Mouse (Mus musculus): ENCODE measurements at regions not wholly inside any gene's neighbourhood (a gene's known extent, or its start where the extent isn't known, plus 50 kb on each side); places are given as distances from the start of the nearest gene placed in this dataset.

DNA sequence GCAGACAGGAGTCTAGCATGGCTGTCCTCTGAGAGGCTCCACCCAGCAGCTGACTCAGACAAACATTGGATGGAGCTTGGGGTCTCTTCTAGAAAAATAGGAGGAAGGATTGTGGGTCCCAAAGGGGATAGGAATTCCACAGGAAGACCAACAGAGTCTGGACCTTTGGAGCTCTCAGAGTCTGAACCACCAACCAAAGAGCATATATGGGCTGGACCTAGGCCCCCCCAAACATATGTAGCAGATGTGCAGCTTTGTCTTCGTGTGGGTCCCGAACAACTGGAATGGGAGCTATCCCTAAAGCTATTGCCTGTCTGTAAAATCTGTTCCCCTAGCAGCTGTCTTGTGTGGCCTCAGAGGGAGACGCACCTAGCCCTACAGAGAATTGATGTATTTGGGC, 50.1 kb upstream of the Cpm start:
- Histone ChIP-seq H3K36me3 (replicated peaks in 1 of 2; ENCODE audit: control insufficient read depth in 1 of 2, insufficient read depth in 1 of 2, low read length in 1 of 2) (no peaks in the 10 kb centered on the region), H3K9me3 (replicated peaks; ENCODE audit: low read length) (no peaks in the 10 kb centered on the region), H3K9ac (ENCODE audit: insufficient read depth, low read depth) (no peak overlapping the region), H3K27ac (ENCODE audit: insufficient read depth, low read depth) (no peak overlapping the region), H3K27me3 (replicated peaks) (no peaks in the 10 kb centered on the region), H3K4me3 (replicated peaks in 1 of 3; ENCODE audit: low read depth in 2 of 3, low read length in 2 of 3, poor library complexity in 1 of 3) (no peak overlapping the region), H3K4me1 (ENCODE audit: control insufficient read depth in 1 of 2, insufficient read depth in 2 of 2) (0 out of 4 replicates have a peak, but pooled peaks cover 0 to 4% of the 10 kb centered on the region in 2 experiments), H3K79me2 (replicated peaks; ENCODE audit: control insufficient read depth, extremely low read depth, insufficient read depth, poor library complexity, severe bottlenecking) (no peaks in the 10 kb centered on the region), H3K4me2 (ENCODE audit: insufficient read depth, low read depth, poor library complexity, severe bottlenecking) (no peak overlapping the region)
- no peak for DNase-seq (ENCODE audit: extremely low read depth)
- dilution Hi-C loops (cut with MboI; ENCODE audit: extremely low pct_ligation_motif_present, extremely low pct_unique_long_range_greater_than_20kb, low sequenced_read_pairs): no loop called here
- in situ Hi-C loops (cut with MboI; ENCODE audit: low pct_ligation_motif_present, low pct_unique_long_range_greater_than_20kb, low sequenced_read_pairs): no loop called here
- no peak for TF ChIP-seq MYC (IDR thresholded peaks at IDR 0.05; ENCODE audit: low read depth, low read length)
- TF ChIP-seq JUN (IDR thresholded peaks at IDR 0.05; ENCODE audit: insufficient read depth, low read depth, low read length): no peak
- TF ChIP-seq GABPA (IDR thresholded peaks at IDR 0.05; ENCODE audit: insufficient replicate concordance, low read depth, low read length): no peak
- TF ChIP-seq ZKSCAN1 (IDR thresholded peaks at IDR 0.05; ENCODE audit: borderline replicate concordance, low read depth, low read length): no peak
- TF ChIP-seq ETS1 (conservative IDR thresholded peaks at IDR 0.05; ENCODE audit: low read depth, low read length): no peak
- TF ChIP-seq USF2 (conservative IDR thresholded peaks at IDR 0.05; ENCODE audit: low read depth, low read length): no peak
- TF ChIP-seq SMC3 (IDR thresholded peaks at IDR 0.05; ENCODE audit: low read depth, low read length): no peak

DNA sequence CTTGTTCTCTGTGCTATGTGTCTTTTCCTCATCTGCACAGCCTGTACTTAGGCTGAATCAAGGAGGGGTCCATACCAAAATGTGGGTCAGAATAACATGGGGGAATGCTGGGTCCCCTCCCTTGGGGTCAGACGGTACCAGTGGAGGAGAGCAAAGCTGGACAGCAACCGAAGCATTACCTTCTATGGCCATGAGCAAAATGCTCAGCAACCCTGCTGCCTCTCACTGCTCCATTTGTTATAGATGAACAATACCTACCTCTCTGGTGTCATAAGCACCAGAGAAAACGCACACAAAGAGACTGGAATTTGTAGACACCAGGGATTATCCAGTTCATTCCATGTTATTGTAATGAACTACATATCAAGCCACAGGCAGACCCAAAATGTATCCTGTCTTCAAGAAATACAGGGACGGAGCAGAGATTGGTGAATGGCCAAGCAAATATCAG, 50.6 kb upstream of the Cpm start:
- no peaks in the 10 kb centered on the region for H3K79me2 ChIP-seq (replicated peaks; ENCODE audit: control insufficient read depth, extremely low read depth, insufficient read depth, poor library complexity, severe bottlenecking)
- no peak overlapping the region for H3K4me2 ChIP-seq (ENCODE audit: insufficient read depth, low read depth, poor library complexity, severe bottlenecking)
- H3K27ac ChIP-seq (ENCODE audit: insufficient read depth, low read depth): no peak overlapping the region
- in situ Hi-C loops (cut with MboI; ENCODE audit: low pct_ligation_motif_present, low pct_unique_long_range_greater_than_20kb, low sequenced_read_pairs) (no loop called here), dilution Hi-C loops (cut with MboI; ENCODE audit: extremely low pct_ligation_motif_present, extremely low pct_unique_long_range_greater_than_20kb, low sequenced_read_pairs) (no loop called here)
- TF ChIP-seq BHLHE40 (IDR thresholded peaks at IDR 0.05; ENCODE audit: low read depth, low read length): no peak
- TF ChIP-seq ZKSCAN1 (IDR thresholded peaks at IDR 0.05; ENCODE audit: borderline replicate concordance, low read depth, low read length): no peak
- no peak for TF ChIP-seq MEF2A (IDR thresholded peaks at IDR 0.05; ENCODE audit: borderline replicate concordance, low read depth, low read length)
- no peak for TF ChIP-seq POLR2AphosphoS2 (IDR thresholded peaks at IDR 0.05; ENCODE audit: low read depth, low read length)
- TF ChIP-seq MYC (IDR thresholded peaks at IDR 0.05; ENCODE audit: low read depth, low read length): no peak
- no peak for TF ChIP-seq ELF1 (IDR thresholded peaks at IDR 0.05; ENCODE audit: low read depth, low read length)
- TF ChIP-seq ZNF384 (IDR thresholded peaks at IDR 0.05; ENCODE audit: low read depth, low read length): no peak
- no peak for TF ChIP-seq ETS1 (conservative IDR thresholded peaks at IDR 0.05; ENCODE audit: low read depth, low read length)
- TF ChIP-seq KAT2A (IDR thresholded peaks at IDR 0.05; ENCODE audit: insufficient replicate concordance, low read length): no peak
- no peak for TF ChIP-seq CHD1 (IDR thresholded peaks at IDR 0.05; ENCODE audit: low read depth, low read length)
- TF ChIP-seq EP300 (IDR thresholded peaks at IDR 0.05; ENCODE audit: low read length): no peak
- TF ChIP-seq HCFC1 (IDR thresholded peaks at IDR 0.05; ENCODE audit: low read depth, low read length): no peak
- no peak for TF ChIP-seq SIN3A (IDR thresholded peaks at IDR 0.05; ENCODE audit: low read length)
- no peak for TF ChIP-seq MAZ (IDR thresholded peaks at IDR 0.05; ENCODE audit: low read depth, low read length)
- no peak for TF ChIP-seq MAX (IDR thresholded peaks at IDR 0.05; ENCODE audit: low read length)
- no peak for TF ChIP-seq NELFE (IDR thresholded peaks at IDR 0.05; ENCODE audit: low read depth, low read length)
- no peak for TF ChIP-seq MXI1 (IDR thresholded peaks at IDR 0.05; ENCODE audit: low read depth, low read length)
- no peaks in the 10 kb centered on the region for H3K9me3 ChIP-seq (replicated peaks; ENCODE audit: low read length)
- DNase-seq (ENCODE audit: extremely low read depth): no peak
- H3K27me3 ChIP-seq (replicated peaks): no peaks in the 10 kb centered on the region
- H3K36me3 ChIP-seq (replicated peaks in 1 of 2; ENCODE audit: control insufficient read depth in 1 of 2, insufficient read depth in 1 of 2, low read length in 1 of 2): no peaks in the 10 kb centered on the region
- no peak overlapping the region for H3K9ac ChIP-seq (ENCODE audit: insufficient read depth, low read depth)
- H3K4me3 ChIP-seq (replicated peaks in 1 of 3; ENCODE audit: low read depth in 2 of 3, low read length in 2 of 3, poor library complexity in 1 of 3): no peak overlapping the region
- H3K4me1 ChIP-seq (ENCODE audit: control insufficient read depth in 1 of 2, insufficient read depth in 2 of 2): 0 out of 4 replicates have a peak, but pooled peaks cover 0 to 4% of the 10 kb centered on the region in 2 experiments

Measured in CH12.LX (cell line).